Mouse (Mus musculus) lung, postnatal 0 days (tissue): ENCODE results near the gene Ccdc33. TPM values are rescaled to one million over a fixed set of nuclear protein-coding genes. Genes with fewer than 3 reads are reported as not detected.
A peak's percentile ranks its signal among the peaks of the same experiment; 100 is the strongest.

Source experiments
- ATAC-seq: fragments of 200-750 bp; cut with Nextera tagmentation; 2 replicates; pipeline ENCODE4 v1.8.0; 2017; ENCODE audit warnings: moderate library complexity
- DNase-seq: peaks from one replicate; pipeline ENCODE4 v3.0.0-alpha.2; 2016; ENCODE audit warnings: low spot score
- H3K27ac ChIP-seq: fragments of 300-500 bp; sonication (generic); 2 replicates; pipeline ENCODE4 v1.5.1; 2014; ENCODE audit warnings: antibody characterized with exemption, mild to moderate bottlenecking, low read length, mixed read lengths
- H3K27me3 ChIP-seq: fragments of 300-500 bp; sonication (generic); replicated peaks from 2 replicates; pipeline ENCODE4 v1.6.1; 2014; ENCODE audit warnings: low read length, mixed read lengths; ENCODE audit not compliant: insufficient read depth
- H3K36me3 ChIP-seq: fragments of 300-500 bp; sonication (generic); 2 replicates; pipeline ENCODE4 v1.6.1; 2014; ENCODE audit warnings: low read length, mixed read lengths; ENCODE audit not compliant: insufficient read depth
- H3K4me1 ChIP-seq: fragments of 300-500 bp; sonication (generic); 2 replicates; pipeline ENCODE4 v1.6.1; 2014; ENCODE audit warnings: antibody characterized with exemption, low read depth, low read length, mixed read lengths; ENCODE audit not compliant: insufficient read depth
- H3K4me2 ChIP-seq: fragments of 300-500 bp; sonication (generic); replicated peaks from 2 replicates; pipeline ENCODE4 v1.6.1; 2014; ENCODE audit warnings: low read depth, mild to moderate bottlenecking, low read length, moderate library complexity, mixed read lengths
- H3K4me3 ChIP-seq: fragments of 300-500 bp; sonication (generic); 2 replicates; pipeline ENCODE4 v1.5.1; 2014; ENCODE audit warnings: low read depth, low read length
- H3K9ac ChIP-seq: fragments of 300-500 bp; sonication (generic); replicated peaks from 2 replicates; pipeline ENCODE4 v1.6.1; 2014; ENCODE audit warnings: low read depth, mild to moderate bottlenecking
- H3K9me3 ChIP-seq: fragments of 300-500 bp; sonication (generic); 2 replicates; pipeline ENCODE4 v1.6.1; 2016; ENCODE audit warnings: low read length, mixed read lengths
- CTCF ChIP-seq: IDR thresholded peaks from 2 replicates; pipeline ENCODE4 v1.5.1; 2016; ENCODE audit warnings: antibody characterized with exemption, mild to moderate bottlenecking
- EP300 ChIP-seq: IDR thresholded peaks from 2 replicates; pipeline ENCODE4 v1.6.1; 2016; ENCODE audit warnings: antibody characterized with exemption, mild to moderate bottlenecking, control low read depth
- WGBS: fragments of 180-500 bp; shearing (Covaris S2); extraction: QIAGEN DNeasy Blood & Tissue Kit; methylation state at CpG from one replicate; pipeline ENCODE4 v1.1.7; 2014; 5-methylcytosine and 5-hydroxymethylcytosine counted together
- polyA plus RNA-seq: library from polyadenylated mRNA; unstranded; fragments of >200 nt; fragmentation: Nextera tagmentation; extraction: Ambion mirVana; gene quantifications from 2 replicates; pipeline ENCODE4 v1.2.1, GENCODE M21; 2015

The Ccdc33 gene
- polyA plus RNA-seq, 1 experiment from 2014 or later = 3.0 TPM

GRCm38 (mm10) chr9:58067546-58067945 lies 51.1 kb downstream of the Ccdc33 start:
- TF ChIP-seq EP300 (no peak), CTCF (no peak)
- Histone ChIP-seq H3K9me3 (no peaks in the 10 kb centered on the region), H3K36me3 (no peaks in the 10 kb centered on the region), H3K9ac (no peak overlapping the region), H3K4me2 (no peak overlapping the region), H3K27ac (no peak overlapping the region), H3K4me1 (no peaks in the 10 kb centered on the region), H3K27me3 (no peaks in the 10 kb centered on the region), H3K4me3 (no peak overlapping the region)
- ATAC-seq = no peak
- 76% methylated on average over 3 of the region's 3 CpGs for WGBS
- DNase-seq = no peak

DNA sequence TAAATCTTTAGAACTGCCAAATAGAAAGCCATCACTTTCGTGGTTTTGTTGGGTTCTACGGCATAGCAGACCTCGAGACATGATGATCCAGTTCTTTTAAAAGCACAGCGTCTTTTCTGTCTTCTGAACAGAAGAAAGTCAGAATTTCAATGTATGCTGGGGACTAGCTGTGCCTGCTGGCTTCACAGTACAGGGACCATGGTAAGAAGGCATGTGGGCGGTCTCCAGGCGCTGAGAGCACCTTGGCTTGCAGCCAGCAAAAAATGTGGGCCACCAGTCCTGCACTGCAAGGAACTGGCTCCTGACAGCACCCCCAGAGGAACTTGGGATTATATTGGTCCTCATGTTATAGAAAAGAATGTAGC lies 51.9 kb downstream of the Ccdc33 start:
- Histone ChIP-seq H3K9ac (no peak overlapping the region), H3K4me3 (no peak overlapping the region), H3K9me3 (no peaks in the 10 kb centered on the region), H3K27ac (no peak overlapping the region), H3K4me2 (no peak overlapping the region), H3K4me1 (no peaks in the 10 kb centered on the region), H3K36me3 (no peaks in the 10 kb centered on the region), H3K27me3 (no peaks in the 10 kb centered on the region)
- 50% methylated on average over 6 of the region's 6 CpGs for WGBS
- TF ChIP-seq EP300 (no peak), CTCF (no peak)
- DNase-seq (no peak), ATAC-seq (no peak)

- TF ChIP-seq EP300 = no peak
- no peak for TF ChIP-seq CTCF
- 54% methylated on average over 6 of the region's 6 CpGs for WGBS
- Histone ChIP-seq H3K36me3 (no peaks in the 10 kb centered on the region), H3K4me3 (no peak overlapping the region), H3K27me3 (0 out of 2 replicates have a peak, but pooled peaks cover 2% of the 10 kb centered on the region), H3K4me1 (no peaks in the 10 kb centered on the region), H3K4me2 (no peak overlapping the region), H3K27ac (no peak overlapping the region), H3K9ac (no peak overlapping the region), H3K9me3 (no peaks in the 10 kb centered on the region)
- ATAC-seq (no peak), DNase-seq (peak; percentile 7)
Measured at GRCm38 (mm10) chr9:58065977-58066730, 52.5 kb downstream of the Ccdc33 start.

GRCm38 (mm10) chr9:58065532-58065931 lies 53.1 kb downstream of the Ccdc33 start:
- 53% methylated on average over 6 of the region's 6 CpGs for WGBS
- Histone ChIP-seq H3K27ac (no peak overlapping the region), H3K27me3 (0 out of 2 replicates have a peak, but pooled peaks cover 4% of the 10 kb centered on the region), H3K36me3 (no peaks in the 10 kb centered on the region), H3K9ac (no peak overlapping the region), H3K4me3 (no peak overlapping the region), H3K4me2 (no peak overlapping the region), H3K9me3 (no peaks in the 10 kb centered on the region), H3K4me1 (no peaks in the 10 kb centered on the region)
- TF ChIP-seq CTCF (no peak), EP300 (no peak)
- ATAC-seq = no peak
- no peak for DNase-seq

DNA sequence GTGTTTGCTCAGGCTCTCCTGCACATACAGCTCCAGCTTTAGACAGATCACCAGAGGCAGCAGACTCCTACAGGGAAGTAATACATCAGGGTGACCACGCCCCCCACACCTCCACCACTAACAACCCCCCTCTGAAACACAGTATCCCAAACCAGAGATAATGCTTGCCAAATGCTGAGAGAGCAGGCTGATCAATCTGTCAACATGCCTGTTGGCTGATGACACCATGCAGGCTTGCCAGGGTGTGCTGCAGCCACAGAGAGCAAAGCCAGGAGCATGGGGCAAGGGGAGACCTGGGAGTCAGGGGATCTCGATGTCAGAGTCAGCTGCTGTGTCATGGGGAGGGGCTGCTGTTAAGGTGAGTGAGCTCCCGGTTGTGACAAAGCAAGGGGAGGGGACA lies 55.1 kb downstream of the Ccdc33 start, which contains the start of gene Stra6:
TSS of gene Stra6 (plus strand) at position 258 of the 400 bp plus-strand sequence.
- Histone ChIP-seq H3K4me3 (no peak within 1 kb of the TSS), H3K27me3 (0 out of 2 replicates have a peak, but pooled peaks cover 4% of the 10 kb centered on the region), H3K36me3 (no peaks in the 10 kb centered on the region), H3K4me1 (no peaks in the 10 kb centered on the region), H3K27ac (no peak within 1 kb of the TSS), H3K9ac (no peak within 1 kb of the TSS), H3K9me3 (no peaks in the 10 kb centered on the region), H3K4me2 (no peak within 1 kb of the TSS)
- no peak for DNase-seq
- no peak for TF ChIP-seq EP300
- TF ChIP-seq CTCF = no peak
- no peak for ATAC-seq
- WGBS = 0% methylated on average over 3 of the region's 3 CpGs

- H3K27ac ChIP-seq = no peak overlapping the region
Measured at GRCm38 (mm10) chr9:58060677-58061667, 57.7 kb downstream of the Ccdc33 start.

More at GRCm38 (mm10) chr9:58060677-58061667, 57.7 kb downstream of the Ccdc33 start:
- 12% methylated on average over 23 of the region's 23 CpGs for WGBS
- ATAC-seq = no peak
- peak; percentile 59 for DNase-seq
- TF ChIP-seq CTCF (no peak), EP300 (no peak)
- no peaks in the 10 kb centered on the region for H3K36me3 ChIP-seq
- H3K9me3 ChIP-seq = no peaks in the 10 kb centered on the region
- H3K4me2 ChIP-seq = no peak overlapping the region
- H3K27me3 ChIP-seq = 0 out of 2 replicates have a peak, but pooled peaks cover 4% of the 10 kb centered on the region
- no peaks in the 10 kb centered on the region for H3K4me1 ChIP-seq
- no peak overlapping the region for H3K9ac ChIP-seq
- H3K4me3 ChIP-seq = no peak overlapping the region
